Mouse (Mus musculus) lung, adult 2 months (tissue): ENCODE measurements around the gene Cacna1c.

Experiments used
- CTCF ChIP-seq: fragments of 200-500 bp; IDR thresholded peaks from 2 replicates; pipeline ENCODE4 v1.5.1; 2011; ENCODE audit warnings: mild to moderate bottlenecking, low read length, control low read depth; ENCODE audit not compliant: insufficient read depth
- POLR2A ChIP-seq: fragments of 200-500 bp; IDR thresholded peaks from 2 replicates; pipeline ENCODE4 v1.6.1; 2011; ENCODE audit warnings: low read depth, mild to moderate bottlenecking, control low read depth, low read length, borderline replicate concordance; ENCODE audit errors: extremely low read depth

GRCm38 (mm10) chr6:119106726-119107125 is 89.5 kb downstream of the Cacna1c start:
- TF ChIP-seq POLR2A = no peak
- TF ChIP-seq CTCF = no peak
